In genomic region chr11:101230991-101231871, GRCm38 (mm10) we compare ENCODE assay signal across 9 mouse cellular contexts. TPM values are rescaled to one million over a fixed set of nuclear protein-coding genes. Genes with fewer than 3 reads are reported as not detected.
DNase-seq lines count a peak whose midpoint lies in the region; ATAC-seq and TF ChIP-seq lines count a peak whose summit lies in the region.
"Had no signal": no experiment of that assay in that cellular context is flagged by ENCODE, and none has a peak within 500 bp of the region (broad histone marks: within the 10 kb centered on the region; RNA-seq: fewer than 3 reads in every experiment).

No protein-coding gene starts in this region.

- no peaks in the 10 kb centered on the region for H3K9me3 ChIP-seq in embryonic facial prominence, embryonic 13.5 days
- H3K9me3 ChIP-seq in heart, embryonic 15.5 days (replicated peaks): no peaks in the 10 kb centered on the region
- no peaks in the 10 kb centered on the region for H3K9me3 ChIP-seq in kidney, postnatal 0 days (replicated peaks; ENCODE audit: low read length)
- H3K9me3 ChIP-seq in stomach, postnatal 0 days (ENCODE audit: control insufficient read depth, low read length): no peaks in the 10 kb centered on the region

- WGBS in embryonic facial prominence, embryonic 13.5 days: 5% methylated on average over 18 of the region's 18 CpGs
- 10% methylated on average over 18 of the region's 18 CpGs for WGBS in heart, embryonic 15.5 days
- WGBS in kidney, postnatal 0 days: 2% methylated on average over 18 of the region's 18 CpGs
- WGBS in stomach, postnatal 0 days: 7% methylated on average over 18 of the region's 18 CpGs

- peak; percentile 40 for TF ChIP-seq CTCF in kidney, postnatal 0 days (IDR thresholded peaks at IDR 0.05; ENCODE audit: low read depth)
- peak; percentile 41 for TF ChIP-seq CTCF in stomach, postnatal 0 days (IDR thresholded peaks at IDR 0.05; ENCODE audit: low read depth)

- H3K27ac ChIP-seq in embryonic facial prominence, embryonic 13.5 days: peak overlapping the region; percentile 85
- peak overlapping the region; percentile 92 for H3K27ac ChIP-seq in heart, embryonic 15.5 days
- H3K27ac ChIP-seq in kidney, postnatal 0 days: peak overlapping the region; percentile 97
- H3K27ac ChIP-seq in stomach, postnatal 0 days (replicated peaks): peak overlapping the region; percentile 92

- H3K4me1 ChIP-seq in embryonic facial prominence, embryonic 13.5 days: peaks cover 36% of the 10 kb centered on the region
- peaks cover 19% of the 10 kb centered on the region for H3K4me1 ChIP-seq in heart, embryonic 15.5 days (replicated peaks)
- peaks cover 32% of the 10 kb centered on the region for H3K4me1 ChIP-seq in kidney, postnatal 0 days (replicated peaks; ENCODE audit: insufficient read depth, low read length)
- H3K4me1 ChIP-seq in stomach, postnatal 0 days (replicated peaks; ENCODE audit: control insufficient read depth, insufficient read depth): no peaks in the 10 kb centered on the region; the same call in 1 of the 2 replicates

- TF ChIP-seq EP300 in stomach, postnatal 0 days (optimal IDR thresholded peaks at IDR 0.05): no peak

- peak overlapping the region; percentile 8; the same call in 1 of the 2 replicates for H3K4me3 ChIP-seq in embryonic facial prominence, embryonic 13.5 days
- peak overlapping the region; percentile 21 for H3K4me3 ChIP-seq in heart, embryonic 15.5 days
- peak overlapping the region; percentile 19; the same call in 1 of the 2 replicates for H3K4me3 ChIP-seq in kidney, postnatal 0 days (replicated peaks; ENCODE audit: low read depth, low read length)
- H3K4me3 ChIP-seq in stomach, postnatal 0 days (ENCODE audit: low read depth, low read length): peak overlapping the region; percentile 27

- H3K27me3 ChIP-seq in embryonic facial prominence, embryonic 13.5 days: no peaks in the 10 kb centered on the region
- 0 out of 2 replicates have a peak, but pooled peaks cover 3% of the 10 kb centered on the region for H3K27me3 ChIP-seq in heart, embryonic 15.5 days
- no peaks in the 10 kb centered on the region for H3K27me3 ChIP-seq in kidney, postnatal 0 days (ENCODE audit: insufficient read depth, low read length)
- no peaks in the 10 kb centered on the region for H3K27me3 ChIP-seq in stomach, postnatal 0 days (ENCODE audit: control insufficient read depth, insufficient read depth, low read length)

- H3K9ac ChIP-seq in embryonic facial prominence, embryonic 13.5 days: peak overlapping the region; percentile 41; the same call in 1 of the 2 replicates
- peak overlapping the region; percentile 32; the same call in 1 of the 2 replicates for H3K9ac ChIP-seq in heart, embryonic 15.5 days
- peak overlapping the region; percentile 41 for H3K9ac ChIP-seq in kidney, postnatal 0 days (ENCODE audit: low read depth, low read length)
- H3K9ac ChIP-seq in stomach, postnatal 0 days (ENCODE audit: low read length): peak overlapping the region; percentile 52

- no peak for ATAC-seq in embryonic facial prominence, embryonic 13.5 days (ENCODE audit: insufficient number of reproducible peaks, insufficient read depth, low FRiP score, low TSS enrichment, low read depth)
- ATAC-seq in heart, embryonic 15.5 days (replicated peaks; ENCODE audit: insufficient number of reproducible peaks, insufficient read depth, low FRiP score, low read depth): peak; percentile 28; the same call in 1 of the 2 replicates
- ATAC-seq in kidney, postnatal 0 days (replicated peaks; ENCODE audit: low FRiP score, low read depth): peak; percentile 79
- peak; percentile 36; the same call in 1 of the 2 replicates for ATAC-seq in stomach, postnatal 0 days (ENCODE audit: low FRiP score, low TSS enrichment)

- peak; percentile 18 for DNase-seq in left cerebral cortex, postnatal 4 days
- DNase-seq in left cerebral cortex, adult 11 months (ENCODE audit: low spot score): no peak
- peak; percentile 89 for DNase-seq in kidney, postnatal 0 days (ENCODE audit: low spot score)
- DNase-seq in lung, postnatal 25 days (ENCODE audit: low spot score): peak; percentile 90
- peak; percentile 34 for DNase-seq in stomach, postnatal 0 days (ENCODE audit: low spot score)
- DNase-seq in natural killer cell, adult 2 months (ENCODE audit: low spot score in 2 of 2): no peak

- no peaks in the 10 kb centered on the region for H3K36me3 ChIP-seq in embryonic facial prominence, embryonic 13.5 days
- H3K36me3 ChIP-seq in heart, embryonic 15.5 days: no peaks in the 10 kb centered on the region
- H3K36me3 ChIP-seq in kidney, postnatal 0 days (ENCODE audit: insufficient read depth, low read length): no peaks in the 10 kb centered on the region
- no peaks in the 10 kb centered on the region for H3K36me3 ChIP-seq in stomach, postnatal 0 days (ENCODE audit: control insufficient read depth, insufficient read depth, low read length)

- peak overlapping the region; percentile 46 for H3K4me2 ChIP-seq in embryonic facial prominence, embryonic 13.5 days
- H3K4me2 ChIP-seq in heart, embryonic 15.5 days: peak overlapping the region; percentile 50
- H3K4me2 ChIP-seq in kidney, postnatal 0 days (ENCODE audit: low read length): peak overlapping the region; percentile 55
- peak overlapping the region; percentile 55 for H3K4me2 ChIP-seq in stomach, postnatal 0 days (replicated peaks; ENCODE audit: low read depth)

- intact Hi-C loops in left cerebral cortex, postnatal 4 days (cut with DNase I): no loop called here

RNA-seq across cellular contexts. Expression of gene Ezh1, which starts 5.0 kb away (rescaled TPM):
- total RNA-seq in left cerebral cortex, postnatal 4 days (2021): 10 to 100 TPM; 34.3 to 36.6 TPM
- 16.9 and 19.8 TPM in 2 replicates for polyA plus RNA-seq in embryonic facial prominence, embryonic 13.5 days (2015; fragmentation: Nextera tagmentation; extraction: Ambion mirVana)
- 13.3 and 15.0 TPM in 2 replicates for polyA plus RNA-seq in heart, embryonic 15.5 days (2015; fragmentation: Nextera tagmentation; extraction: Ambion mirVana)
- 18.6 and 20.3 TPM in 2 replicates for polyA plus RNA-seq in kidney, postnatal 0 days (2015; fragmentation: Nextera tagmentation; extraction: Ambion mirVana)
- 8.1 and 9.4 TPM in 2 replicates for polyA plus RNA-seq in stomach, postnatal 0 days (2015; fragmentation: Nextera tagmentation; extraction: Ambion mirVana)

RNA-seq across cellular contexts. Expression of gene Ramp2, which starts 14.6 kb away (rescaled TPM):
- total RNA-seq in left cerebral cortex, postnatal 4 days (2021): 10 to 100 TPM; 56.2 to 64.0 TPM
- polyA plus RNA-seq in embryonic facial prominence, embryonic 13.5 days (2015; fragmentation: Nextera tagmentation; extraction: Ambion mirVana): 84.9 and 92.3 TPM in 2 replicates
- polyA plus RNA-seq in heart, embryonic 15.5 days (2015; fragmentation: Nextera tagmentation; extraction: Ambion mirVana): 196 and 210 TPM in 2 replicates
- 242 and 247 TPM in 2 replicates for polyA plus RNA-seq in kidney, postnatal 0 days (2015; fragmentation: Nextera tagmentation; extraction: Ambion mirVana)
- polyA plus RNA-seq in stomach, postnatal 0 days (2015; fragmentation: Nextera tagmentation; extraction: Ambion mirVana): 62.3 and 64.9 TPM in 2 replicates
- total RNA-seq: hematopoietic stem cell, adult 5-6 weeks had no signal

RNA-seq across cellular contexts. Expression of gene Vps25, which starts 22.3 kb away (rescaled TPM):
- 10 to 100 TPM; 76.2 to 77.1 TPM for total RNA-seq in left cerebral cortex, postnatal 4 days (2021)
- 106 and 118 TPM in 2 replicates for polyA plus RNA-seq in embryonic facial prominence, embryonic 13.5 days (2015; fragmentation: Nextera tagmentation; extraction: Ambion mirVana)
- 89.1 and 106 TPM in 2 replicates for polyA plus RNA-seq in heart, embryonic 15.5 days (2015; fragmentation: Nextera tagmentation; extraction: Ambion mirVana)
- polyA plus RNA-seq in kidney, postnatal 0 days (2015; fragmentation: Nextera tagmentation; extraction: Ambion mirVana): 179 and 180 TPM in 2 replicates
- polyA plus RNA-seq in stomach, postnatal 0 days (2015; fragmentation: Nextera tagmentation; extraction: Ambion mirVana): 141 and 157 TPM in 2 replicates

RNA-seq across cellular contexts. Expression of gene Wnk4, which starts 29.1 kb away (rescaled TPM):
- total RNA-seq in left cerebral cortex, postnatal 4 days (2021): 1 to 10 TPM; 5.4 to 6.2 TPM
- polyA plus RNA-seq in embryonic facial prominence, embryonic 13.5 days (2015; fragmentation: Nextera tagmentation; extraction: Ambion mirVana): 9.8 and 10.9 TPM in 2 replicates
- polyA plus RNA-seq in heart, embryonic 15.5 days (2015; fragmentation: Nextera tagmentation; extraction: Ambion mirVana): 4.1 and 7.2 TPM in 2 replicates
- polyA plus RNA-seq in kidney, postnatal 0 days (2015; fragmentation: Nextera tagmentation; extraction: Ambion mirVana): 47.0 and 48.8 TPM in 2 replicates
- 15.9 and 18.4 TPM in 2 replicates for polyA plus RNA-seq in stomach, postnatal 0 days (2015; fragmentation: Nextera tagmentation; extraction: Ambion mirVana)
- total RNA-seq: hematopoietic stem cell, adult 5-6 weeks had no signal

RNA-seq across cellular contexts. Expression of gene Cntd1, which starts 47.6 kb away (rescaled TPM):
- under 1 TPM; 0.30 to 0.68 TPM for total RNA-seq in left cerebral cortex, postnatal 4 days (2021)
- polyA plus RNA-seq in embryonic facial prominence, embryonic 13.5 days (2015; fragmentation: Nextera tagmentation; extraction: Ambion mirVana): 1.7 and 2.3 TPM in 2 replicates
- polyA plus RNA-seq in heart, embryonic 15.5 days (2015; fragmentation: Nextera tagmentation; extraction: Ambion mirVana): 0.61 and 0.68 TPM in 2 replicates
- 1.5 and 2.0 TPM in 2 replicates for polyA plus RNA-seq in kidney, postnatal 0 days (2015; fragmentation: Nextera tagmentation; extraction: Ambion mirVana)
- 0.30 and 0.33 TPM in 2 replicates for polyA plus RNA-seq in stomach, postnatal 0 days (2015; fragmentation: Nextera tagmentation; extraction: Ambion mirVana)

Comparison
In these comparisons a context has a peak if more than half of its experiments do, and no peak if none do; other contexts are left out.
1. DNase-seq: peak in left cerebral cortex, postnatal 4 days (single experiment), kidney, postnatal 0 days (single experiment), lung, postnatal 25 days (single experiment) and stomach, postnatal 0 days (single experiment); none in left cerebral cortex, adult 11 months (single experiment) and natural killer cell, adult 2 months (0 of 2).
2. Peak in every context shown above with its lines, with median percentiles within 50 percentile points of each other: H3K27ac ChIP-seq, H3K4me2 ChIP-seq, H3K4me3 ChIP-seq and H3K9ac ChIP-seq.